Mouse (Mus musculus) lung, embryonic 16.5 days (tissue): ENCODE measurements around the gene Olfr683. TPM values are rescaled to one million over a fixed set of nuclear protein-coding genes. Genes with fewer than 3 reads are reported as not detected.
"Not testable (repeated sequence)": the region's sequence is repeated elsewhere in the genome, so short reads cannot be mapped to it uniquely, and the experiment has no call there.

Experiments
- ATAC-seq: fragments of 200-750 bp; cut with Nextera tagmentation; 2 replicates; pipeline ENCODE4 v1.8.0; 2017; ENCODE audit warnings: low read depth, mild to moderate bottlenecking, moderate library complexity
- H3K27ac ChIP-seq: fragments of 300-500 bp; sonication (generic); 2 replicates; pipeline ENCODE4 v1.5.1; 2014; ENCODE audit warnings: mild to moderate bottlenecking, control low read depth, low read length
- H3K27me3 ChIP-seq: fragments of 300-500 bp; sonication (generic); 2 replicates; pipeline ENCODE4 v1.6.1; 2014; ENCODE audit warnings: low read depth, low read length, mixed read lengths; ENCODE audit not compliant: control insufficient read depth, insufficient read depth
- H3K36me3 ChIP-seq: fragments of 300-500 bp; sonication (generic); 2 replicates; pipeline ENCODE4 v1.6.1; 2014; ENCODE audit warnings: low read length; ENCODE audit not compliant: control insufficient read depth, insufficient read depth
- H3K4me1 ChIP-seq: fragments of 300-500 bp; sonication (generic); replicated peaks from 2 replicates; pipeline ENCODE4 v1.6.1; 2014; ENCODE audit warnings: low read length, mixed read lengths; ENCODE audit not compliant: control insufficient read depth, insufficient read depth
- H3K4me2 ChIP-seq: fragments of 300-500 bp; sonication (generic); 2 replicates; pipeline ENCODE4 v1.6.1; 2014; ENCODE audit warnings: low read depth, low read length, control low read depth
- H3K4me3 ChIP-seq: fragments of 300-500 bp; sonication (generic); 2 replicates; pipeline ENCODE4 v1.5.1; 2014; ENCODE audit warnings: mild to moderate bottlenecking, low read length, control low read depth
- H3K9ac ChIP-seq: fragments of 300-500 bp; sonication (generic); 2 replicates; pipeline ENCODE4 v1.6.1; 2014; ENCODE audit warnings: low read length, control low read depth
- H3K9me3 ChIP-seq: fragments of 300-500 bp; sonication (generic); 2 replicates; pipeline ENCODE4 v1.6.1; 2016; ENCODE audit warnings: low read length; ENCODE audit not compliant: control insufficient read depth
- WGBS: fragments of 180-500 bp; shearing (Covaris S2); extraction: QIAGEN DNeasy Blood & Tissue Kit; methylation state at CpG from one replicate; pipeline ENCODE4 v1.1.7; 2014; 5-methylcytosine and 5-hydroxymethylcytosine counted together
- polyA plus RNA-seq: library from polyadenylated mRNA; unstranded; fragments of >200 nt; fragmentation: Nextera tagmentation; extraction: Ambion mirVana; gene quantifications from 2 replicates; pipeline ENCODE4 v1.2.1, GENCODE M21; 2015

Olfr683 gene
- polyA plus RNA-seq: not detected in 2 replicates

DNA sequence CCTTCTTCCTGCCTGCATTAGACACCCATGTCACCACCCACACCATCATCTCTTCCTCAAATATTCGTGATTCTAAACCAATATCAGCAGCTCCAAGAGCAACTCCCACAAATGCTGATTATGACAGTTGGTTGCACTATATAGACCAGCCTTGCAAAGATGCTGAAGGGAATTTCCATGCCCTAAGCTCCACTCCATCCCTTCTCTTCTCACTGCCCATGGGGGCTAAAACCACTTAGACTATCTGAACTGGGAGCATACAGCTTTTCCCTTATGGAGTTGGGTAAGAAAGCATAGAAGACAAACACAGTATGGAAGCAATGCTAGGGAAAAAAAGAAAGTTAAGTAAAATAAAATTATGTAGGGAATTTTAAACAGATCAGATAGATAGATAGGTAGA is at the start of gene Olfr683:
TSS of gene Olfr683 (minus strand) at position 101 of the 400 bp plus-strand sequence.
- no peak within 1 kb of the TSS for H3K4me3 ChIP-seq
- no peak within 1 kb of the TSS for H3K4me2 ChIP-seq
- H3K4me1 ChIP-seq: no peaks in the 10 kb centered on the region
- 57% methylated on average over 1 of the region's 1 CpGs for WGBS
- H3K36me3 ChIP-seq: no peaks in the 10 kb centered on the region
- no peak within 1 kb of the TSS for H3K9ac ChIP-seq
- no peaks in the 10 kb centered on the region for H3K27me3 ChIP-seq
- H3K27ac ChIP-seq: no peak within 1 kb of the TSS
- no peaks in the 10 kb centered on the region for H3K9me3 ChIP-seq
- ATAC-seq: no peak

DNA sequence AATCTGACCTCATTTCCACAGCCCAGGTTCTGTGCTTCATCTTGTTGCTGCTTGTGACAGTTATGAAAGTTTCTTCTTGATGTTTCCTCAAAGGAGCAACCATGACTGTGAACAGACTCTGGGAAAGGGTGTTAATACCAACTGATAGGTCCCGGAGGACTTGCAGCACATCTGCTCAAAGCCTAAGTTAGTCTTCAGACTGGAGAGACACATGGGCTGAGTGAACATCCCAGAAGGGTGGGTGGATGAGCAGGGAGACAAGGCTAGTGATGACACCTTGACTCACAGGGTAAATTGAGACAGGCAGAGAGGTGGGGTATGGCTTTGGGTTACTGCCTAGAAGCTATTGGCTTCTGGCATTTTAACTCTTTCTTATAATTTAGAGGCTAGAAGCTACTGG is 39.1 kb upstream of the Olfr683 start, which contains the start of gene Olfr685:
TSS of gene Olfr685 (minus strand) at position 101 of the 400 bp plus-strand sequence.
- Histone ChIP-seq H3K27me3 (no peaks in the 10 kb centered on the region), H3K4me3 (no peak within 1 kb of the TSS), H3K9ac (no peak within 1 kb of the TSS), H3K9me3 (no peaks in the 10 kb centered on the region), H3K4me2 (no peak within 1 kb of the TSS), H3K36me3 (no peaks in the 10 kb centered on the region), H3K27ac (no peak within 1 kb of the TSS), H3K4me1 (no peaks in the 10 kb centered on the region)
- no peak for ATAC-seq
- 82% methylated on average over 1 of the region's 1 CpGs for WGBS

DNA sequence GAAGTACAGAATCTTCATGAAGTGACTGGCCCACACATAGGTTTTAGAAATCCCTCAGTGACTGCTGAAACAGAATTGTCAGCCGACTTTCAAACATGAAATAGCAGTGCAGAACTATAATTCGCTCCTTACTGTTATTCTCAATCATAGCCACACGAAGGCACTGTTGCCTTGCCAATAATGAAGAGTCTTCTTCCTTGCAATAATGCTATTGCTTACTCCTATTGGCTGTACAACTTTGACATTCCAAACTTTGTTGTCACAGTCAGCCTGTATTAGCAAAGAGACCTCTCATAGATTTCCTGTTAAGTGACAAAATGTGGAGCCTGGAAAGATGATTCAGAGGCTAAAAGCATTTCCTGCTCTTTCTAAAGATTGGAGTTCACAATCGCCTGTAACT is 24.0 kb upstream of the Olfr683 start:
- Histone ChIP-seq H3K36me3 (no peaks in the 10 kb centered on the region), H3K4me2 (no peak overlapping the region), H3K9ac (no peak overlapping the region), H3K9me3 (no peaks in the 10 kb centered on the region), H3K4me1 (no peaks in the 10 kb centered on the region), H3K4me3 (no peak overlapping the region), H3K27ac (no peak overlapping the region), H3K27me3 (no peaks in the 10 kb centered on the region)
- 51% methylated on average over 4 of the region's 4 CpGs for WGBS
- no peak for ATAC-seq

DNA sequence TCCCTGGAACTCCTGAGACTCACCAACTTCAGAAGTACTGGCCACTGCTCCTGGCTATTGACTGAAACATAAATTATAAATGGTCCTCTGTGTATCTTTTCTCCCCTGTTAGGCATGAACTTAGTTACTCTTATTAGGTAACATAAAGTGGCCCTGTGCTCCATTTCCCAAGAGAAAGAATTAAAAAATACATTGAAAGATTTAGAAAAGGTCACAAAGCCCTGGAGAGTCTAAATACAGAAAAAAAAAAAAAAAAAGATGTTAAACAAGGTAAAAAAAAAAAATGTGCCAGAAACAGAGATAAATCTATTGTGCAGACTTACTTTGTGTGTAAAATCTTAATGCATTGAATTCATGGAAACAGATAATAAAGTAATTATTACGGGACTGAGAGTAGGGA is 16.7 kb upstream of the Olfr683 start, which contains the start of gene Olfr684:
TSS of gene Olfr684 (minus strand) at position 101 of the 400 bp plus-strand sequence.
- H3K4me1 ChIP-seq: no peaks in the 10 kb centered on the region
- no peaks in the 10 kb centered on the region for H3K27me3 ChIP-seq
- H3K9me3 ChIP-seq: no peaks in the 10 kb centered on the region
- ATAC-seq: no peak
- WGBS: 55% methylated on average over 1 of the region's 1 CpGs
- H3K36me3 ChIP-seq: no peaks in the 10 kb centered on the region
- no peak within 1 kb of the TSS for H3K9ac ChIP-seq
- H3K4me3 ChIP-seq: no peak within 1 kb of the TSS
- H3K27ac ChIP-seq: no peak within 1 kb of the TSS
- H3K4me2 ChIP-seq: no peak within 1 kb of the TSS

DNA sequence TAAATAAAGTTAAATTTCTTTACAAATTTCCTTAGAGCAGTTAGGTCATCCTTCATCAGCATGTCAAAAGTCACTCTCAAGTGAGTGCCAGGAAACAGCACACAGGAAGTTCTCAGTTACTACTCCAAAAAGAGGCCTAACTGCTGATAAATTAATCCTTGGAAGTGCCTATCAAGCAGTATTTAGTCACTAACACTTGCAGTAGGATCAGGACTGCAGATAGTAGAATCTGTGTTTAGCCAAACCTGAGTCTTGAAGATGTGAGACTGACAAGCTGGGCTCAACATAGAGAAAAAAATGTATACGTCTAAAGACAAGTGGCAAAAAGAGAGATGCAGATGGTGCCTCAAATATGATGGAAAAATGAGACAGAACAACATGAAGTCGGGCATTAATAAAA is 5.5 kb downstream of the Olfr683 start:
- Histone ChIP-seq H3K27me3 (no peaks in the 10 kb centered on the region), H3K4me2 (no peak overlapping the region), H3K4me1 (no peaks in the 10 kb centered on the region), H3K9me3 (no peaks in the 10 kb centered on the region), H3K27ac (no peak overlapping the region), H3K36me3 (no peaks in the 10 kb centered on the region), H3K4me3 (no peak overlapping the region), H3K9ac (no peak overlapping the region)
- 30% methylated on average over 2 of the region's 2 CpGs for WGBS
- ATAC-seq: peak; percentile 78

DNA sequence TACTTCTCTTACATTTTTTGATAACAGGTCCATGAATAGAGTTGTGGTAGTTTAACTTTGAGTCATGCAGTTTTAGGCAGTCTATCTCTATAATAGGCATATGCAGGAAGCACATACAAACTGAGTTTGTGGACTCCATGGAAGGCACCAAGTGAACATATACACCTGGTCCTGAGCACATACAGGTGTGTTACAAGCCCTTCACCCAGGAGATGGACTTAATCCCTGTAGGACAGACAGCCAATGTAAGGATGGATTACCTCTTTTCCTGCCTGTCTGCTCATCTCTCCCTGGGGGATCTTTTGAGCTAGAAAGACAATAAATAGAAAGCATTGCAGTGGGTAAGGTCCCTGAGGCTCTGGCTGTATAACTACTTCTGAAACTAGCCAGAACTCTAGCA is 30.3 kb downstream of the Olfr683 start, which contains the start of gene Olfr681:
TSS of gene Olfr681 (plus strand) at position 301 of the 400 bp plus-strand sequence.
- no peaks in the 10 kb centered on the region for H3K36me3 ChIP-seq
- H3K9me3 ChIP-seq: no peaks in the 10 kb centered on the region
- no peak within 1 kb of the TSS for H3K9ac ChIP-seq
- ATAC-seq: no peak
- no peak within 1 kb of the TSS for H3K27ac ChIP-seq
- H3K27me3 ChIP-seq: no peaks in the 10 kb centered on the region
- no peak within 1 kb of the TSS for H3K4me2 ChIP-seq
- H3K4me1 ChIP-seq: no peaks in the 10 kb centered on the region
- H3K4me3 ChIP-seq: no peak within 1 kb of the TSS

DNA sequence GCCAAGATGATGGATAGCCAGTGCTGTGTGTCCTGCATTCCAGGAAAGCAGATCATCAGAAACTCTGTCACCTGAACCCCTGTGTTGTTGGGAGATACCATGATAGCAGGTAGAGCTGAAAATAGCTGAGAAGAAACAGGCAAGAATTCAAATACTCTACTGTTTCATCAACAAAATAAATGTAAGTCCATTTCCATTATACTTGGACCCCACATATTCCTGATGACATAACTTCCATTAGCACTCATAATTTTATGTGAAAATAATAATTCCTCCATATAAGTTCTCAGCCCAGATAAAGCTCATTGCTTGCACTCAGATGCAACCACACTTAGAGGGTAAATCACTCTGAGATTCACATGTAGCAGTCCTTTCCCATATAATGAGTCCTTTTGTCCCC is 54.1 kb downstream of the Olfr683 start, which contains the start of gene Olfr680-ps1:
TSS of gene Olfr680-ps1 (minus strand) at position 101 of the 400 bp plus-strand sequence.
- not testable (repeated sequence) for H3K9me3 ChIP-seq, H3K36me3 ChIP-seq, H3K27ac ChIP-seq, H3K4me1 ChIP-seq, H3K9ac ChIP-seq, H3K27me3 ChIP-seq, H3K4me2 ChIP-seq, H3K4me3 ChIP-seq, ATAC-seq

Other genes with a start within 250 kb of the Olfr683 start
- not detected in 2 replicates for gene Olfr667, start 225.5 kb downstream of the Olfr683 start, polyA plus RNA-seq
- gene Olfr668, start 219.0 kb downstream of the Olfr683 start, polyA plus RNA-seq: not detected in 2 replicates
- not detected in 2 replicates for gene Olfr669, start 212.8 kb downstream of the Olfr683 start, polyA plus RNA-seq
- not detected in 2 replicates for gene Olfr670, start 184.4 kb downstream of the Olfr683 start, polyA plus RNA-seq
- not detected in 2 replicates for gene Olfr671, start 167.9 kb downstream of the Olfr683 start, polyA plus RNA-seq
- not detected in 2 replicates for gene Olfr672, start 145.0 kb downstream of the Olfr683 start, polyA plus RNA-seq
- not detected in 2 replicates for gene Olfr675, start 118.6 kb downstream of the Olfr683 start, polyA plus RNA-seq
- not detected in 2 replicates for gene Olfr676, start 114.3 kb downstream of the Olfr683 start, polyA plus RNA-seq
- not detected in 2 replicates for gene Olfr677, start 95.6 kb downstream of the Olfr683 start, polyA plus RNA-seq
- gene Olfr678, start 82.5 kb downstream of the Olfr683 start, polyA plus RNA-seq: not detected in 2 replicates
- gene Olfr679, start 65.8 kb downstream of the Olfr683 start, polyA plus RNA-seq: not detected in 2 replicates
- gene Olfr680-ps1, start 54.2 kb downstream of the Olfr683 start, polyA plus RNA-seq: not detected in 2 replicates
- gene Olfr681, start 30.2 kb downstream of the Olfr683 start, polyA plus RNA-seq: not detected in 2 replicates
- not detected in 2 replicates for gene Olfr684, start 16.6 kb upstream of the Olfr683 start, polyA plus RNA-seq
- gene Olfr685, start 39.0 kb upstream of the Olfr683 start, polyA plus RNA-seq: not detected in 2 replicates
- gene Olfr686, start 60.5 kb upstream of the Olfr683 start, polyA plus RNA-seq: not detected in 2 replicates
- not detected in 2 replicates for gene Olfr688, start 141.1 kb upstream of the Olfr683 start, polyA plus RNA-seq
- not detected in 2 replicates for gene Olfr689, start 164.2 kb upstream of the Olfr683 start, polyA plus RNA-seq
- gene Olfr690, start 187.1 kb upstream of the Olfr683 start, polyA plus RNA-seq: not detected in 2 replicates
- gene Olfr691, start 195.3 kb upstream of the Olfr683 start, polyA plus RNA-seq: not detected in 2 replicates
- not detected in 2 replicates for gene Olfr692, start 221.2 kb upstream of the Olfr683 start, polyA plus RNA-seq
- not detected in 2 replicates for gene Gm5901, start 228.0 kb upstream of the Olfr683 start, polyA plus RNA-seq